Mouse (Mus musculus) erythroblast, adult 5-6 weeks (primary cell): ENCODE results near the gene Tnfsf14. TPM values are rescaled to one million over a fixed set of nuclear protein-coding genes. Genes with fewer than 3 reads are reported as not detected.

ENCODE experiments used
- ATAC-seq: replicated peaks from 2 replicates; pipeline ENCODE4 v1.8.0; 2016; ENCODE audit warnings: moderate number of reproducible peaks, mild to moderate bottlenecking, moderate TSS enrichment, inconsistent platforms; ENCODE audit not compliant: poor library complexity, low FRiP score, severe bottlenecking
- total RNA-seq, 2 experiments: library from RNA; stranded (forward) in 1 of 2; stranded (reverse) in 1 of 2; fragments of 150-400 nt in 1 of 2; fragments of 200-764, 138-1000 nt in 1 of 2; gene quantifications; 2 replicates each; pipeline versions ENCODE4 v1.2.3 to v1.2.4; 2015 to 2017; ENCODE audit warnings: low replicate concordance in 2 of 2

Gene Tnfsf14
- total RNA-seq (2015; ENCODE audit: low replicate concordance) (1.5 TPM in 1 of 2 replicates, not detected in the other), total RNA-seq (2017; ENCODE audit: low replicate concordance) (1.5 and 2.0 TPM in 2 replicates)

DNA sequence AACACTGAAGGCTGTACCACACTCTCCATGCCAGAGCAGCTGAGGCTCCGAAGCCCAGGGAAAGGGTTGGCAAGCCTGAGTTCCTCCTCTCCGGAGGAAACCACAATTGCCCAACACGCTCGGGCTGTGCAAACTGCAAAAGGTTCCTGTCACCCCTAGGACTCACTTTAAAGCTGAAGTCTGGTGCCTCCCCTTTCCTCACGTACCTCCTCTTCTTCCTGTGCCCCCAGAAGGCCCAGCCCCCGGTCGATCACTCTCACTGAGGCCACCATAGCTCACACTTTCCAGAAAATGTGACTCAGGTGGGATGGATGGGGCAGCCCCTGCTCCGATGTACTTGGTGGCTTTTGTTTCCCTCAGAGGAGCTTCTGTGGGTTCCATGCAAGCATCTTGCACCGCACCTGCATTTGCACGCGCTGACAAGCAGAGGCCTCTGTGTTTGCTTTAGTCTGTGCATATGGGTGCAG lies at the start of gene Tnfsf14:
TSS of gene Tnfsf14 (minus strand) at position 137 of the 467 bp plus-strand sequence.
- no peak for ATAC-seq

GRCm38 (mm10) chr17:57237181-57237580 lies 43.2 kb upstream of the Tnfsf14 start:
- ATAC-seq = no peak

DNA sequence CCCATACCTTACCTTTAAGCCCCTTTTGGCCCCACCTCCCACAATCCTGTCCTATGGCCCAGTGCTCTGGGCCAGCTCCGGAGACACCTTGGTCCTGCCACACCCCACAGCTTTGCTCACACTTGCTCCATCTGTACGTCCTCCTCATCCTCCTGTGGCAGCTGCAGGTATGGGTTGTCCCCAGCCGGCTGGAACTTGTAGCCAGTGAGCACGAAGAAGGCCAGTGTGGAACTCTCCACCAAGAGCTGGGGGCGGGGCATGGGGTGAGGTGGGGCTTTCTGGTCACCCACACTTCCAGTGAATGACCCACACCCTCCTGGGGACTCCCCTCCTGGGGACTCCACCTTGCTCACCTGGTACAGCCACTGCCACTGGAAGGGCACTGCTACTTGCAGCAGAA lies 41.8 kb upstream of the Tnfsf14 start:
- ATAC-seq = no peak

DNA sequence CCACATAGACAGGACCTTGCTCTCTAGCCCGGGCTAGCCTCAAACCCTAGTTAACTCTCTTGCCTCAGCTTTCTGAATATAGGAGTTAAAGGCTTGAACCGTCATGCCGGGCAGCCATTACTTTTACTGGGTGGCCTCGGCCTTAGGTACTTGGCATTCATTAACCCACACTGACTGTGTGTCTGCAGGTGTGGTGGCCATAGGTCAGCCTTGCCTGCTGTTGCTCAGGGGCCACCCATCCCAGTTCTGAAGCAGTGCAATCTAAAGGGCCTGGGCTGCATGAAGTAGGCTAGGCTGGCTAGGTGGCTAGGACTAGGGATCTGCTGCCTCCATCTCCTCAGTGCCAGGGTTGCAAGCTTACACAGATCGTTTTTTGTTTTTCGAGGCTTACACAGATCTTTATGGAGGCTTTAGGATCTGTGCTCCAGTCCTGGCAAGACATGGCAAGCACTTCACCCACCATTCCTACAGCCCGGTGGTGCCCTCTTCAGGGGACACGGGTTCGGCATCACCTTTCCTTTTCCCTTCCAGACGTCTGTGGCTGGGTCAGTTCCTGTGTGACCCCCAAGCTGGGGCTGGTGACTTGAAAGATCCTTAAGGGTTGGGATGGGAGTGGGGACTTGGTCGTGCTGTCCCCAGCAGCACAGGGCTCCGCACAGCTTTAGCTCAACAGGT lies 40.4 kb upstream of the Tnfsf14 start:
- no peak; the same call in 1 of the 2 replicates for ATAC-seq

GRCm38 (mm10) chr17:57233038-57233437 lies 39.1 kb upstream of the Tnfsf14 start:
- ATAC-seq = no peak

DNA sequence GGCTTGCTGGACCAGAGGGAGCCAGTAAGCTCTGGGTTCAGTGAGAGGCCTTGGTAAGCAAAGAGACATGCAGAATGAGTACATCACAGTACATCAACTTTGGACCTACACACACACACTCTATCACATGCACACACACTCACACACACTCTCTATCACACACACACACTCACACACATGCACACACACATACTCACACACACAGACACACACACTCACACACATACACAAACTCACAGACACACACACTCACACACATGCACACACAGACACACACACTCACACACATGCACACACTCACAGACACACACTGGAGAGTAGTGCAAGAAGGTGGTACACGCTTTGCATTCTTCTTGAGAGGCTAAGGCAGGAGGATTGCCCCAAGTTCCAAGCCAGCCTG lies 38.2 kb upstream of the Tnfsf14 start:
- ATAC-seq = no peak

GRCm38 (mm10) chr17:57231321-57231771 lies 37.4 kb upstream of the Tnfsf14 start:
- ATAC-seq = no peak

DNA sequence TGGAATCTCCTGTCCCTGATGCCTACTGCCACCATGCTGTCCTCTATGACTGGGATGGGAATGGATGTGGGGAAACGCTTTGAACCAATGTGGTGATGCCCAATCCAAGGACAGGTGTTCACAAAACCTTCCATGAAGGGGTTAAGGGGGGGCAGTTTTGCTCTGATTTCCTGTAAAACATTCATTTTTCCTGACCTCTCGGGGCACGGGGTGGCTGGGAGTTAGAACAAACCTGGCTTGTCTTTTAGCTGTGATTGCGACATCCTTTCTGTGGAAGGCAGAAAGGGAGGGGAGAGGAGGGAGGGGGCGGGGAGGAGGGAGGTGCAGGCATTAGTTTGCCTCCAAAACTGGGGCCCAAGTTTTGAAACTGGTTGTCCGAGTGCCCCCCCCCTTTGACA lies 36.8 kb upstream of the Tnfsf14 start:
- no peak for ATAC-seq

DNA sequence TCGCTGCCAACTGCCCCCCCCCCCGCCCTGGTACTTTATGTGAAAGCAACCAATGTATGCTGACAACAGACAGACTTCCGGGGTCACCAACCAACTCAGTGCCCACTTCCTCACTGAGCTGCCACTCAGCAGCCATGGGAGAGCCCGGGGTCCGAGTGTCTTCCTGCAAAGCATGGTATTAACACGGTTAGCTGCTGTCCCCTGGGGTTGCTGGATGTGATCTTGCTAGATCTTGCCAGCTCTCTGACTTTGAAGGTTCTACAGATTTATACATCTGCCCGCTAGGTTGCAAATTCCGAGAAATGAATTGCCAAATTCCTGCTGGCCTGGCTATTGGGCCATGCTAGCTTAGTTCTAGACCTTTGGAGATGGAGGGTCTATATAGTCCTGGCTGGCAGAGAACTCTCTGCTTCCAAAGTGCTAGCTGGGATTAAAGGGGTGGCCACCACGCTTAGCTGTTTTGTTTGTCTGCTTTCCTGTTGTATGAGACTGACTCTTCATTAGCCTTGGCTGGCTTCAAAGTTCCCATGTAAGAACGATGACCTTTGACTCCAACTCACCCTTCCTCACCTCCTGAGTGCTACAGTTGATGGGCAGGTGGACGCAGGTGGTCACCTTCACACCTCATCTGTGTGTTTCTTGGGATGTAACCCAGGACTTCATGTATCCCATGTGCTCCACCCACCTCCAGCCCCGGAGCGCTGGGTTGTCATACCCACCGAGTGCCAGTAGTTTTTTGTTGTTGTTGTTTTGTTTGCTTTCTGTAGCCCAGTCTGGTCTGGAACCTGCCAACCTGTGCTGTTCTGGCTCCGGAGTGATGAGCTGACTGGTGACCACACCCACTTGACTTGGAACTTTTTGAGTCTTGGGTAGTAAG lies 36.1 kb upstream of the Tnfsf14 start:
- no peak for ATAC-seq

GRCm38 (mm10) chr17:57228873-57229272 lies 34.9 kb upstream of the Tnfsf14 start:
- ATAC-seq = no peak

GRCm38 (mm10) chr17:57228014-57228413 lies 34.0 kb upstream of the Tnfsf14 start, which contains the start of gene C3:
C3 (minus strand) TSS chr17:57228136.
- ATAC-seq = no peak

- ATAC-seq = no peak
Measured at GRCm38 (mm10) chr17:57227468-57227867, 33.5 kb upstream of the Tnfsf14 start.

DNA sequence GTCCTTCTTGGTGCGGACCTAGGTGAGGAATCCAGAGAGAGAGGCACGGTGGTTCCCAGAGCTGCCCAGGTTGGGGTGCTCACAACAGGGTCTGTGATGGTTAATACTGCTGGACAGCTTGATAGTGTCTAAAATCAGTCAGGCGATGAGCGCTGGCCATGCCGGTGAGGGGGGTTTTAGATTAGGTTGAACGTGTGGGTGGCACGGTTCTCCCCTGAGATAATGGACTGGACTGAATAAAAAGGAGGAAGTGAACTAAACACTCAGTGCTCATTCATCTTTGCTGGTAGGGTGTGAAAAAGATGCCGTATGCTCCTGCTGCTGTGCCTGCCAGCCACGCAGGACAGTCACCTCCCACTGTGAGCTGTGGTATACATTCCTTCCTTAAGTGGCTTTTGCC lies 29.3 kb upstream of the Tnfsf14 start:
- no peak for ATAC-seq

DNA sequence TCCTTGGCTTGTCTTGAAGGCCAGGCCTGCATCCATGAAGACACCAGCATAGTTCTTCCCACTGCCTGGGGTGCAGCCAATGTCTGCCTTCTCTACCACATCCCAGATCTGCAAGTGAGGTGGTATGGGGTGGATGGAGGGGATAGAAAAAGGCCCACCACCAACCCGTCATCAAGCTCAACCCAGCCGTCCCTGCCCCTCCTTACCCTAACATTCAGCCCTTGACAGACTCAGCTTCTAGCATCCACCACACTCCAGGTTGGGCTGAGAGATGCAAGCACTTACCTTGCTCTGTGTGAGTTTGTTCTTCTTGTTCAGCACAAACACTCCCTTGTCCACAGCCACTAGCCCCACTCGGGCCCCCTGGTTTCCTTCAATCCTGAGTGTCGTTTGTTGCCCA lies 27.9 kb upstream of the Tnfsf14 start:
- ATAC-seq = no peak

- no peak for ATAC-seq
Measured at GRCm38 (mm10) chr17:57219884-57220207, 25.9 kb upstream of the Tnfsf14 start.

GRCm38 (mm10) chr17:57219167-57219883 lies 25.3 kb upstream of the Tnfsf14 start:
- ATAC-seq = no peak

GRCm38 (mm10) chr17:57218335-57218900 lies 24.4 kb upstream of the Tnfsf14 start:
- no peak for ATAC-seq

DNA sequence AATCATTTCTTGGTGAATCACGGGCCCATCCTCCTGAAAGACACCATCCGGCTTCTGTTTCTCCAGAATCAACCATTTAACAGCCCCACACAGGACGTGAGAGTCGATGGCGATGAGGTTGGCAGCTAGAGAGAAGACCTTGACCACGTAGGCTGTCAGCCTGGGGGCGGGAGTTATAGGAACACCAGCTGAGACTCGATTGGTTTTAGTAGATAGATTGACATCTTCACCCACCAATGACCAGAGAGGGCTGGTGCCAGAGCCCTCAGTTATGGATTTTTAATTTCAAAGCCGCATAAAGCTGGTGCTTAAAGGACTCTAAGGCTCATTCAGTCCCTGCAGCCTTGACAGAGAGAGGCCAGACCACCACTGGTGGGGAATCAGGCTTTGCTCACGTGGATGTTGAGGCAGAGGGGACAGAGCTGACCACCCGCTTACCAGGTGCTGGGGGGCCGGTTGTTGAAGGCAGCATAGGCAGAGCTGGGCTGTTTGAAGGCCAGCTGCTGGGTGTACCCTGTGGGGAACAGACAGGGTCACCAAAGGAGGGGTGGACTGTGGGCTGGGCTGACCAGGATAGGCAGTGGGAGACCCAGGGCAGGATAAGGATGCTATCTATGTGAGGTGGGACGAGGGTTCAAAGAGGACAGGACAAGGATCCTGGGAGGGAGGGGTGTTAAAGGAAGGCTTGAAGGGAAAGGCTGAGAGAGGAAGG lies 20.9 kb upstream of the Tnfsf14 start:
- ATAC-seq = no peak

GRCm38 (mm10) chr17:57211501-57211900 lies 17.5 kb upstream of the Tnfsf14 start:
- no peak for ATAC-seq
